Comparison of ENCODE assay signal across 8 mouse cellular contexts in the genomic region with DNA sequence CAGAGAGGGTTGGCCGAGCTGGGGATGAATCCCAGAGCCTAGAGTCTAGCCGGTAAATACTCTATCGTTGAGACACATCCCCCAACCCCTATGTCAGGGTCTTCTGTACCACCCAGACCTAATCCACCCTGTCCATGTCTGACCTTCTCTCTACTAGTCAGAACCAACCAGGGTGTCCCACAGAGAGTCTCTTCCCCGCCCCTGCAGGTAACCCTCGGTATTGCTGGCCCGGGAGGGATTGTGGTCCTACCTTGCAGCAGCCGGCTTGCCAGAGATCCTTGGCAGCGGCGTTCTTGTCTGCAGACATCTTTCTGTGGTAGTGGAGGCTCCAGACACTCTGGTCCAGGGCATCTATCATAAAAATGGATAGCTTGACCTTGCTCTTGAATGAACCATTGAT. TPM values are rescaled to one million over a fixed set of nuclear protein-coding genes. Genes with fewer than 3 reads are reported as not detected.
A peak's percentile ranks its signal among the peaks of the same experiment; 100 is the strongest.
DNase-seq lines count a peak whose midpoint lies in the region; ATAC-seq and TF ChIP-seq lines count a peak whose summit lies in the region.

No protein-coding gene starts in this region.

- H3K27me3 ChIP-seq in intestine, postnatal 0 days (replicated peaks; ENCODE audit: control insufficient read depth, insufficient read depth, low read length): peaks cover 4% of the 10 kb centered on the region; the same call in 1 of the 2 replicates
- peaks cover 30% of the 10 kb centered on the region for H3K27me3 ChIP-seq in lung, embryonic 14.5 days (ENCODE audit: insufficient read depth, low read length)

- peak; percentile 76 for TF ChIP-seq CTCF in intestine, postnatal 0 days (IDR thresholded peaks at IDR 0.05; ENCODE audit: low read depth)
- peak; percentile 72 for TF ChIP-seq CTCF in lung, embryonic 14.5 days (IDR thresholded peaks at IDR 0.05; ENCODE audit: low read depth)

- 18% methylated on average over 9 of the region's 9 CpGs for WGBS in intestine, postnatal 0 days
- 13% methylated on average over 9 of the region's 9 CpGs for WGBS in lung, embryonic 14.5 days

- no peak overlapping the region for H3K9ac ChIP-seq in intestine, postnatal 0 days (ENCODE audit: low read depth, low read length)
- no peak overlapping the region for H3K9ac ChIP-seq in lung, embryonic 14.5 days

- no peak for ATAC-seq in CD4-positive, CD25-positive, alpha-beta regulatory T cell, adult 4 months
- ATAC-seq in intestine, postnatal 0 days: no peak
- ATAC-seq in lung, embryonic 14.5 days (ENCODE audit: insufficient read depth): no peak

- no peaks in the 10 kb centered on the region for H3K9me3 ChIP-seq in intestine, postnatal 0 days (ENCODE audit: control insufficient read depth)
- H3K9me3 ChIP-seq in lung, embryonic 14.5 days (ENCODE audit: low read depth, low read length): no peaks in the 10 kb centered on the region

- DNase-seq in CD4-positive, CD25-positive, alpha-beta regulatory T cell, adult 2 months (ENCODE audit: low read depth, low spot score): peak; percentile 72
- peak; percentile 24 to 40 for DNase-seq in urinary bladder, adult 18-20 months (ENCODE audit: low spot score in 2 of 2)
- DNase-seq in urinary bladder, adult 2 months (ENCODE audit: low spot score): no peak
- DNase-seq in lung, embryonic 14.5 days: peak; percentile 68
- peak; percentile 32 for DNase-seq in retina, postnatal 7 days (ENCODE audit: low read depth, low spot score)
- DNase-seq in frontal cortex, postnatal 10 days (ENCODE audit: low spot score in 2 of 2): no peak

- H3K27ac ChIP-seq in intestine, postnatal 0 days (ENCODE audit: low read depth, low read length): no peak overlapping the region
- H3K27ac ChIP-seq in lung, embryonic 14.5 days (ENCODE audit: low read depth): no peak overlapping the region

- H3K4me3 ChIP-seq in intestine, postnatal 0 days (ENCODE audit: low read depth, low read length): peak overlapping the region; percentile 16; the same call in 1 of the 2 replicates
- peak overlapping the region; percentile 16 for H3K4me3 ChIP-seq in lung, embryonic 14.5 days (ENCODE audit: low read depth, low read length)

- no peaks in the 10 kb centered on the region for H3K36me3 ChIP-seq in intestine, postnatal 0 days (ENCODE audit: control insufficient read depth, insufficient read depth)
- no peaks in the 10 kb centered on the region for H3K36me3 ChIP-seq in lung, embryonic 14.5 days (ENCODE audit: insufficient read depth)

- peaks cover 2% of the 10 kb centered on the region; the same call in 1 of the 2 replicates for H3K4me1 ChIP-seq in intestine, postnatal 0 days (replicated peaks; ENCODE audit: control insufficient read depth, insufficient read depth, low read length)
- peaks cover 3% of the 10 kb centered on the region; the same call in 1 of the 2 replicates for H3K4me1 ChIP-seq in lung, embryonic 14.5 days (ENCODE audit: insufficient read depth)

- peak overlapping the region; percentile 48 for H3K4me2 ChIP-seq in intestine, postnatal 0 days (replicated peaks; ENCODE audit: low read depth)
- peak overlapping the region; percentile 41 for H3K4me2 ChIP-seq in lung, embryonic 14.5 days

RNA-seq across cellular contexts. Expression of a gene that starts 13.9 kb away (rescaled TPM):
- 10 to 100 TPM; 48.1 to 69.0 TPM for polyA plus RNA-seq in CD4-positive, CD25-positive, alpha-beta regulatory T cell, adult 4 months (2017; shearing (Covaris generic))
- 36.8 and 48.9 TPM in 2 replicates for polyA plus RNA-seq in urinary bladder, adult 2 months (2012; rRNA removed)
- polyA plus RNA-seq in intestine, postnatal 0 days (2015; fragmentation: Nextera tagmentation; extraction: Ambion mirVana): 29.4 and 31.2 TPM in 2 replicates
- polyA plus RNA-seq in lung, embryonic 14.5 days (2014; fragmentation: Nextera tagmentation; extraction: Ambion mirVana): 99.5 and 104 TPM in 2 replicates

Comparison
In these comparisons a context has a peak if more than half of its experiments do, and no peak if none do; other contexts are left out.
1. DNase-seq: peak in CD4-positive, CD25-positive, alpha-beta regulatory T cell, adult 2 months (single experiment), urinary bladder, adult 18-20 months (2 of 2), lung, embryonic 14.5 days (single experiment) and retina, postnatal 7 days (single experiment); none in urinary bladder, adult 2 months (single experiment) and frontal cortex, postnatal 10 days (0 of 2).